Mouse (Mus musculus) 3T3-L1 (cell line): ENCODE results near the gene Ccne1.
"Not testable (repeated sequence)": the region's sequence is repeated elsewhere in the genome, so short reads cannot be mapped to it uniquely, and the experiment has no call there.

Source experiments
- DNase-seq: peaks from one replicate; pipeline ENCODE4 v3.0.0-alpha.2; 2015; ENCODE audit warnings: low read depth, low spot score

Gene Ccne1

GRCm38 (mm10) chr7:38107371-38108259, at the start of gene Ccne1:
Gene Ccne1 (minus strand): TSS chr7:38107534.
- DNase-seq: peak; percentile 86

GRCm38 (mm10) chr7:38155829-38156228, 48.5 kb upstream of the Ccne1 start:
- DNase-seq: no peak

- no peak for DNase-seq
Measured at GRCm38 (mm10) chr7:38152571-38152970, 45.2 kb upstream of the Ccne1 start.

GRCm38 (mm10) chr7:38151706-38152312, 44.5 kb upstream of the Ccne1 start:
- DNase-seq: no peak

- DNase-seq: no peak
Measured at GRCm38 (mm10) chr7:38147477-38147876, 40.1 kb upstream of the Ccne1 start.

- DNase-seq: peak; percentile 87
Measured at GRCm38 (mm10) chr7:38141747-38142545, 34.6 kb upstream of the Ccne1 start.

- DNase-seq: no peak
Measured at GRCm38 (mm10) chr7:38140324-38140723, 33.0 kb upstream of the Ccne1 start.

GRCm38 (mm10) chr7:38134471-38134870, 27.1 kb upstream of the Ccne1 start:
- no peak for DNase-seq

- peak; percentile 46 for DNase-seq
Measured at GRCm38 (mm10) chr7:38131186-38131585, 23.9 kb upstream of the Ccne1 start.

- no peak for DNase-seq
Measured at GRCm38 (mm10) chr7:38129986-38130729, 22.8 kb upstream of the Ccne1 start.

- DNase-seq: no peak
Measured at GRCm38 (mm10) chr7:38129491-38129890, 22.2 kb upstream of the Ccne1 start.

- DNase-seq: peak; percentile 69
Measured at GRCm38 (mm10) chr7:38128256-38128655, 20.9 kb upstream of the Ccne1 start.

- no peak for DNase-seq
Measured at GRCm38 (mm10) chr7:38125565-38126159, 18.3 kb upstream of the Ccne1 start.

- DNase-seq: not testable (repeated sequence)
Measured at GRCm38 (mm10) chr7:38124164-38124563, 16.8 kb upstream of the Ccne1 start.

- no peak for DNase-seq
Measured at GRCm38 (mm10) chr7:38118594-38118993, 11.3 kb upstream of the Ccne1 start.

GRCm38 (mm10) chr7:38112451-38112850, 5.1 kb upstream of the Ccne1 start:
- no peak for DNase-seq

GRCm38 (mm10) chr7:38111996-38112395, 4.7 kb upstream of the Ccne1 start:
- DNase-seq: peak; percentile 92

- DNase-seq: no peak
Measured at GRCm38 (mm10) chr7:38108260-38108632, 912 bp upstream of the Ccne1 start.

- no peak for DNase-seq
Measured at GRCm38 (mm10) chr7:38106711-38107311, 523 bp downstream of the Ccne1 start.

GRCm38 (mm10) chr7:38105379-38105778, 2.0 kb downstream of the Ccne1 start:
- DNase-seq: no peak

- DNase-seq: no peak
Measured at GRCm38 (mm10) chr7:38104097-38104496, 3.2 kb downstream of the Ccne1 start.
